Mouse (Mus musculus) spleen, postnatal 4 days (tissue): Measurements from ENCODE around the gene Olfr328.
A peak's percentile ranks its signal among the peaks of the same experiment; 100 is the strongest.
"Not testable (repeated sequence)": the region's sequence is repeated elsewhere in the genome, so short reads cannot be mapped to it uniquely, and the experiment has no call there.

Experiments
- DNase-seq, 2 experiments: peaks; one replicate each; pipeline ENCODE4 v3.0.0; 2022; ENCODE audit warnings: low spot score in 2 of 2

Gene Olfr328

GRCm38 (mm10) chr11:58555536-58555935 lies at the start of gene Olfr328:
Gene Olfr328, minus strand, starts transcription at chr11:58555636.
- no peak for DNase-seq

GRCm38 (mm10) chr11:58605228-58605627 lies 49.8 kb upstream of the Olfr328 start:
- DNase-seq, result no peak

GRCm38 (mm10) chr11:58604688-58605087 lies 49.3 kb upstream of the Olfr328 start:
- DNase-seq, result no peak

- DNase-seq, result no peak
These were observed 47.5 kb upstream of the Olfr328 start for GRCm38 (mm10) chr11:58602800-58603560.

GRCm38 (mm10) chr11:58602062-58602461 lies 46.6 kb upstream of the Olfr328 start:
- DNase-seq, result no peak

- peak in 1 of 2 experiments; percentile 44 for DNase-seq
These were observed 42.4 kb upstream of the Olfr328 start for GRCm38 (mm10) chr11:58597837-58598236.

- DNase-seq, result no peak
These were observed 39.4 kb upstream of the Olfr328 start, which contains the start of gene Olfr324 for GRCm38 (mm10) chr11:58594814-58595213. Gene Olfr324, plus strand, starts transcription at chr11:58595114.

DNA sequence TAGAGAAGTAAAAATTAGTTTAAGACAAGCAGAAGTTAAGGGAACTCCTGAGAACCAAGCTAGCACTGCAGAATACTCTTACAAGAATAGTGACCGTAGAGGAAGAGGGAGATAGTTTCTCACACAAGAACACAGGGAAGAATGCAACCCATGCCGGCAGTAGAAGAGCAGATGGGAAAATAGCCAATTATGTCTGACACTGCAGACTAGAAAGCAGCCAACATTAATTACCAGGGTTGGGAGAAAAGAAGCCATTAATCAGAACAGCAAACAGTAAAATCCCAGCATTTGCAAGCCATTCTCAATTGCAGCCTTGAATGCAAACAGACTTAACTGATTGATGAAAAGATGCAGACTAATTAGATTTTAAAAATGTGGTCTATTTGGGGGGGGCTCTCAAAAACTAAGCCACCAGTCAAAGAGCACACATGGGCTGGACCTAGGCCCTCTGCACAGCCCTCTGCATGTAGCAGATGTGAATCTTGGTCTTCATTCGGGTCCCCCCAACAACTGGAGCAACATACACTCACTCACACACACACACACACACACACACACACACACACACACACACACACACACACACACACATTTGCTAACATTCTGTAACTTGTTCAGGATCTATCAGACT lies 33.3 kb upstream of the Olfr328 start:
- DNase-seq, result no peak

DNA sequence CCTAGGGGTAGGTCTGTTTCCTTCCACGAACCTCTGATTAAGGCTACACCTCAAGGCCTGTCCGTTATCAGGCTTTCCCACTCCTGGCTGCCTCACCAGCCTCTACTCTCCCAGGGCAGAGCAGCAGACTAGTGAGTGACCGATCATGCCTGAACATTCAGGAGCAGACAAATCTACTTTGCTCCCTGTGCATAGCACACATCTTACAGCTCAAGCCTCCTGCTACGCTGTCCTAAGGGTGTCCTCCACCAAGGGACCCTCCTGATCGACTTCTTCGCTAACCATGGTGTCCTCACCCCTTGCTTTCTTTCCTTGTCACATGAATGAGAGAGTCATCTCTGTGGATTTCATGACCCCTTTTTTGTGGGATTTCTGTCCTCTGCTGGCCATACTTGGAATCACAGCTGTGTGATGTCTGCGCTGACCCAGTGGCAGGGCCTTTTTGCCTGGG lies 32.5 kb upstream of the Olfr328 start:
- peak; percentile 71 to 88 for DNase-seq

DNA sequence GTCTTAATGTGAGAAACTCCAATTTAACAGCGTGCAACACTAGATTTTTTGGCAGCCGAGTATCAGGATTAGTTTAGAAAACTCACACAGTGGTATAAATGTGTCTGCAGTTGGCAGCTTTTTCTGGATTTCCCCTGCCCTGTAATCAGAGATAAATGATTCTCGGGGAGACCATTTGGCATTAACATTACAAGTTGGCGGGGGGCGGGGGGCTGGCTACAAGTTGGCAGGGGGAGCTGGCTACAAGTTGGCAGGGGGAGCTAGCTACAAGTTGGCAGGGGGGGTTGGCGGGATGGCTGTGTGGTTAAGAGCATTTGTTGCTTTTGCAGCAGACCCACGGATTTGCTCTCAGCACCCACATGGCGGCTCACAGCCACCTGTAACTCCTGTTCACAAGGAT lies 23.2 kb upstream of the Olfr328 start:
- DNase-seq, result no peak

DNA sequence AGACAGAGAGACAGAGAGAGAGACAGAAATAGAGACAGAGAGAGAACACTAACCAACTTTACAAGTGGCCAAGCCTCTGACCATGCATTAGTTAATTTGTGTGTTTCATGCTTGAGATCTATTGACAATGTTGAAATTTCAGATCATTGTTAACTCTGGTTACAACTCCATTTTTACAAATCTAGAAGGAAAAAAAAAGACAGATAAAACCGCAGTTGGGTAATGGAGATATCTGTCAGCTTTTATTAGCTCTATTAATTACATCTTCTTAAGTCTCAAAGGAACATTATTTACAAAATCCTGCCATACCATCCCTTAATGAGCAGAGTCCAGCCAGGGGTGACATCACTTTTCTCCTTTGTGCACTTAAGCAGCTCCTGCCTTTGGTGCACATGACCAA lies 22.0 kb upstream of the Olfr328 start, which contains the start of gene Olfr325:
Gene Olfr325, plus strand, starts transcription at position 301 of the 400 bp plus-strand sequence.
- no peak for DNase-seq

DNA sequence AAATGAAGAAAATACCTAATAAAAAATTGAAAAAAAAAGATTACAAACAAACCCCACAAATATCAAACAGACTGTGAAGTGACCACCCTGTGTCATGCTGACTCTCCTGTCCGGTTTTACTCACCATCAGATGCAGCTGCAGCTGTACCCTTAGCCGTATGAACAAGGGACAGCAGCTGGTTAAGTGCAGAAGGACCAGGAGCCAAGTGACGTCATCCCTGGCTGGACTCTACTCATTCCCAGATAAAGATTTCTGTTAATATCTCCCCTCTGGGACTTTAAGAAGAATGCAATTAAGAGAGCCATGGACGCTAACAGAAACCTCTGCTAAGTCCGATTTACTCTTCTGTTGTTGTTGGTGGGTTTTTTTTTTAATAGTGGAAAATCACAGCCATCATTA lies 15.0 kb upstream of the Olfr328 start, which contains the start of gene Olfr224:
Gene Olfr224, minus strand, starts transcription at position 149 of the 400 bp plus-strand sequence.
- no peak for DNase-seq

DNA sequence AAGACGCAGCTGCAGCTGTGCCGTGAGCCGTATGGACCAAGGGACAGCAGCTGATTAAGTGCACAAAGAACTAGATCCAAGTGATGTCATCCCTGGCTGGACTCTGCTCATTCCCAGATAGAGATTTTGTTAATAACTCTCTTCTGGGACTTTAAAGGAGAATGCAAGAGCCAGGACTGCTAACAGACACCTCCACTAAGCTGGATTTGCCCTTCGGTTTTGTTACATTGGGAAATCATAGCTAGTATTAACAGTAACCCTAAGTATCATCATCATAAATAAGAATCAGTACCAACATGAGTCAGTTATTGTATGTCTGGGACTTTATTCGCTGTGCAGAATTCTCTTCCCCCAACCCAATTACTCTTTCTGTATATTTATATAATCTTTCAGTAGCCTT lies 9.1 kb downstream of the Olfr328 start, which contains the start of gene Olfr329-ps:
Gene Olfr329-ps, minus strand, starts transcription at position 101 of the 400 bp plus-strand sequence.
- no peak for DNase-seq

GRCm38 (mm10) chr11:58534736-58535135 lies 20.7 kb downstream of the Olfr328 start, which contains the start of gene Olfr330:
Gene Olfr330, minus strand, starts transcription at chr11:58534836.
- DNase-seq, result not testable (repeated sequence)

DNA sequence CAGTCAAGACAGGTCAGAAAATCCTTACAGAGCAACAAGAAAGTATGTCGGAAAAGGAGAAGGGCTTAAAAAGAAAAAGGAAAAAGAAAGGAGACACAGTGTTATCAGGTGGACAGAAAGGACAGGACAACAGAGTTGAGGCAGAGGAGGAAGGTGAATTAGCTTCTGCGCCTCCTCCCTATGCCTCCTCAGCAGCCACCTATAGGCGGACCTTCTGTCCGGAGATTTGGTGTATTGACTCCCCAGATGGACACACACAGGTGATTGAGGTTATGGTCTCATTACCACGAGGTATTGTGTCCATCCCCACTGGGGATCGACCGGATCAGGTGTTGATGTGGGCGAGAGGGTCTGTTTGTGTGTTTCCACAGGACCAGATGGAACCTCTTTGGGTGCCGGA lies 35.7 kb downstream of the Olfr328 start:
- peak; percentile 31 to 77 for DNase-seq

- peak; percentile 87 to 98 for DNase-seq
These were observed 36.5 kb downstream of the Olfr328 start for GRCm38 (mm10) chr11:58518916-58519315.

DNA sequence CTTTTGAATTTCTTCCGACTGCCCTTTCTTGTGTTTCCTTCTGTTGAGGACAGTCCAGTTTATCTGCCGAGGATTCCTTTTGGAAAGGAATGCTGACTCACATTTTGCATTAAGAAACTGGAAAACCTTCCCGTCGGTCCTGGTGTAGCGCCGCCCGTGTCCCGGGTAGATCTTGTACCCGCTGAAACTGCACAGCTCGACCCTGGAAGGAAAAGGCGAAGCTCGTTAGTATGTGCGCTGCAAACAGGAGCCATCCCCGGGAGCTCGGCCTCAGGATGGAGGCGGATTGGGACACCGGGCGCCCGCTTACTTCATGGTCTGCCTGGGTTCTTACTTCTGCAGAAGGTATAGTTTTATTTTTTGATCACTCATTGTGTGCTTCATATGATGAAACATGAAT lies 46.4 kb downstream of the Olfr328 start:
- not testable (repeated sequence) for DNase-seq

- DNase-seq, result not testable (repeated sequence)
These were observed 53.0 kb downstream of the Olfr328 start, which contains the start of gene Olfr331 for GRCm38 (mm10) chr11:58502472-58502871. Gene Olfr331, minus strand, starts transcription at chr11:58502572.
